Mouse (Mus musculus) cerebellum, postnatal 36 days (tissue): Measurements from ENCODE around the gene Mtmr1.

Experiments
- DNase-seq, 2 experiments: peaks; one replicate each; pipeline ENCODE4 v3.0.0; 2021 to 2022; ENCODE audit warnings: mixed read lengths in 2 of 2

Mtmr1 gene

GRCm38 (mm10) chrX:71456078-71456737 lies 91.6 kb downstream of the Mtmr1 start:
- no peak for DNase-seq

DNA sequence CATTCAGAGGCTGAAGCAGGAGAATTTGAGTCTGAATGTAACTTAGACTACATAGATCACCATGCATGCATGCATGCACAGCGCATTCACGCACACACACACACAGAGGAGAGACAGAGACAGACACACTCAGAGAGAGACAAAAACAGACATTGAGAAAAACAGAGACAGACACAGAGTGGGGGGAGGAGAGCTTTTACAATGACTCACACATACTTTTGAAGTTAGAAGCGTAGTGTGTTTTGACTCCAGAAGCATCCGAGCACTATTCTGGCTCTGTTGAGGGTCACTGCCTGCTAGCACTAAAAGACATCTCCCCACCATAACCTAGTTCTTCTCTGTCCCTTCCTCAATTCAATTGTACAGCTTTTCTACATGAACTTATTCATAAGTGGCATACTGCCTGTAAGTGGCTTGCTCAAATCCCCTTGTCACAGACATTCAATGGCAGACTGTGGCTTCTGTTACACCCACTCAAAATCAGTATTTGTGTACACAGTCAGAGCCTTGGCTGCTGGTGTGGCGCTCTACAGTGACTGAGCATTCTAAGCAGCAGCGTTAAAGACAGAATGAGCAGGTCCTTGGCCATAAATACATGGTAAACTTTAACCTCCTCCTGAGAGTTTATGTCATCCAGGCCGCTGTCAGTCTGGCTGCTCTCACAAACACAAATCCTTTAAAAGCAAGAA lies 99.7 kb downstream of the Mtmr1 start:
- no peak for DNase-seq

- no peak for DNase-seq
These were observed 100.9 kb downstream of the Mtmr1 start for GRCm38 (mm10) chrX:71465417-71465816.

- no peak for DNase-seq
These were observed 102.9 kb downstream of the Mtmr1 start for GRCm38 (mm10) chrX:71467491-71467890.
